Mouse (Mus musculus) CH12.LX (cell line): ENCODE results near the gene Map3k12.

Source experiments
- CHD2 ChIP-seq: IDR thresholded peaks from 2 replicates; pipeline ENCODE4 v1.6.1; 2011; ENCODE audit warnings: low read length, improper control_type of control experiment
- CTCF ChIP-seq, 2 experiments: IDR thresholded peaks in 1 of 2; conservative IDR thresholded peaks in 1 of 2; 2 replicates each; pipeline ENCODE4 v1.5.1; 2011 to 2012; ENCODE audit warnings: low read depth in 2 of 2, low read length in 2 of 2, improper control_type of control experiment in 1 of 2, inconsistent platforms in 1 of 2, mild to moderate bottlenecking in 1 of 2, moderate library complexity in 1 of 2
- MEF2A ChIP-seq: IDR thresholded peaks from 2 replicates; pipeline ENCODE4 v1.6.1; 2014; ENCODE audit warnings: low read depth, mild to moderate bottlenecking, inconsistent platforms, low read length, improper control_type of control experiment, borderline replicate concordance
- SIN3A ChIP-seq: IDR thresholded peaks from 2 replicates; pipeline ENCODE4 v1.6.1; 2012; ENCODE audit warnings: low read length, improper control_type of control experiment, inconsistent platforms
- ZC3H11A ChIP-seq: IDR thresholded peaks from 2 replicates; pipeline ENCODE4 v1.6.1; 2012; ENCODE audit warnings: low read depth, mild to moderate bottlenecking, inconsistent platforms, low read length, improper control_type of control experiment

DNA sequence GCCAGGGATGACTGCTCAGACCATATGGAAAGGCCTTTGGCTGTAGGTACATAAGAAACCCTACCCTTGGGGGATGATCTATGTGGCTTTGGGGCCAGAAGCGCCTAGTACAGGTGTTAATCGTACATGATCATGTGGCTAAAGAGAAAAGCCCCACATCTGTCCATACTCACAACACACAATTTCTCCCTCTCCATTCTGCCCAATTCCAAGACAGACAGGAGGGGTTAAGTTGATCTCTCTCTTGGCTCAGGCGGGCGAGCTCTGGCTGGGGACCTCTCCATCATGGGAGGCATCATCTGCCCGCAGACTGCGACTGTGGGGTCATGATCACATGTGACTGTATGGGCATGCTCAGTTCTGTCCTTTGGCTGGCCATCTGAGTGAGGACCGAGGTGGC is 17.1 kb upstream of the Map3k12 start:
- no peak for TF ChIP-seq CTCF (conservative IDR thresholded peaks at IDR 0.05 in 1 of 2, IDR thresholded peaks at IDR 0.05 in 1 of 2; ENCODE audit: low read depth in 2 of 2, low read length in 2 of 2)
- TF ChIP-seq ZC3H11A: no peak
- TF ChIP-seq CHD2: no peak
- TF ChIP-seq MEF2A: no peak
- no peak for TF ChIP-seq SIN3A
